Mouse (Mus musculus): ENCODE results near the gene Socs1. TPM values are rescaled to one million over a fixed set of nuclear protein-coding genes. Genes with fewer than 3 reads are reported as not detected.

Socs1 gene
- polyA plus RNA-seq, 1 experiment from 2014 or later = 15.4 TPM

DNA sequence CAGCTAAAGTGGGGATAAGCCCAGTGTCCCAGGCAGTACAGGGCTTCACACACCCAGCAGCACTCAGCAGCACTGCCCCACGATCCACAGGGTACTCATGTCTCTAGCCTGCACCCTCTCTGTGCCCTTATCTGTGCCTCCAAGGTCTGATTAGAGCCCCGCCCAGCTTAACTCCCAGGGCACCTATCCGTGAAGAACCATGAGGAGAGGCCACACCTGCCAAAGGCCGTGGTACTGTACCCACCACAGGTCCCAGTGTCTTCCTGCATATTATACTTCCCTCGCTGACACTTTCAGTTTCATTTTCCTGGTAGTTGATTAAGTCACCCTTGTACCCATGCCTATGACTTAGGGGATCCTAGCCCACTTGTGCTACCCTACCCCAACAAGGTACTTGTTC, 52.9 kb downstream of the Socs1 start:
- Histone ChIP-seq H3K27ac (replicated peaks) (no peak overlapping the region), H3K4me1 (no peaks in the 10 kb centered on the region), H3K27me3 (no peaks in the 10 kb centered on the region), H3K9ac (no peak overlapping the region), H3K4me3 (replicated peaks) (no peak overlapping the region), H3K9me3 (replicated peaks) (no peaks in the 10 kb centered on the region), H3K4me2 (replicated peaks) (no peak overlapping the region), H3K36me3 (no peaks in the 10 kb centered on the region)
- whole genome bisulfite sequencing = 73% methylated on average over 5 of the region's 5 CpGs
- ATAC-seq (ENCODE audit: insufficient number of reproducible peaks, low FRiP score, low TSS enrichment, low read depth) = no peak

Other genes starting within 250 kb of the Socs1 start
- 26.5 and 26.7 TPM in 2 replicates for gene Dexi, start 242.5 kb downstream of the Socs1 start, polyA plus RNA-seq (2015; fragmentation: Nextera tagmentation; extraction: Ambion mirVana)
- 39.6 and 42.8 TPM in 2 replicates for gene Clec16a, start 240.2 kb downstream of the Socs1 start, polyA plus RNA-seq (2015; fragmentation: Nextera tagmentation; extraction: Ambion mirVana)
- gene Tnp2, start 3.1 kb upstream of the Socs1 start, polyA plus RNA-seq (2015; fragmentation: Nextera tagmentation; extraction: Ambion mirVana) = not detected in 2 replicates
- not detected in 2 replicates for gene Prm3, start 5.4 kb upstream of the Socs1 start, polyA plus RNA-seq (2015; fragmentation: Nextera tagmentation; extraction: Ambion mirVana)
- not detected in 2 replicates for gene Prm2, start 10.6 kb upstream of the Socs1 start, polyA plus RNA-seq (2015; fragmentation: Nextera tagmentation; extraction: Ambion mirVana)
- not detected in 2 replicates for gene Prm1, start 20.3 kb upstream of the Socs1 start, polyA plus RNA-seq (2015; fragmentation: Nextera tagmentation; extraction: Ambion mirVana)
- gene Gm11172, start 27.4 kb upstream of the Socs1 start, polyA plus RNA-seq (2015; fragmentation: Nextera tagmentation; extraction: Ambion mirVana) = not detected in 2 replicates
- gene Rmi2, start 49.5 kb upstream of the Socs1 start, polyA plus RNA-seq (2015; fragmentation: Nextera tagmentation; extraction: Ambion mirVana) = 3.0 and 3.3 TPM in 2 replicates